Mouse (Mus musculus) embryonic fibroblast, embryonic 13.5 days (primary cell): ENCODE measurements at regions not wholly inside any gene's neighbourhood (a gene's known extent, or its start where the extent isn't known, plus 50 kb on each side); places are given as distances from the start of the nearest gene placed in this dataset.

Experiments used
- H3K27ac ChIP-seq: 2 replicates; pipeline ENCODE4 v1.5.1; 2012; ENCODE audit warnings: low read length, control low read depth, inconsistent platforms; ENCODE audit not compliant: insufficient read depth
- H3K4me1 ChIP-seq: 2 replicates; pipeline ENCODE4 v1.6.1; 2011; ENCODE audit warnings: low read length; ENCODE audit not compliant: control insufficient read depth, insufficient read depth
- H3K4me3 ChIP-seq: 2 replicates; pipeline ENCODE4 v1.5.1; 2011; ENCODE audit warnings: mild to moderate bottlenecking, control low read depth, low read length; ENCODE audit not compliant: insufficient read depth
- CTCF ChIP-seq: IDR thresholded peaks from 2 replicates; pipeline ENCODE4 v1.5.1; 2011; ENCODE audit warnings: mild to moderate bottlenecking, control low read depth, low read length, moderate library complexity, borderline replicate concordance; ENCODE audit not compliant: insufficient read depth
- POLR2A ChIP-seq: IDR thresholded peaks from 2 replicates; pipeline ENCODE4 v1.6.1; 2011; ENCODE audit warnings: low read depth, mild to moderate bottlenecking, control low read depth, low read length, moderate library complexity

DNA sequence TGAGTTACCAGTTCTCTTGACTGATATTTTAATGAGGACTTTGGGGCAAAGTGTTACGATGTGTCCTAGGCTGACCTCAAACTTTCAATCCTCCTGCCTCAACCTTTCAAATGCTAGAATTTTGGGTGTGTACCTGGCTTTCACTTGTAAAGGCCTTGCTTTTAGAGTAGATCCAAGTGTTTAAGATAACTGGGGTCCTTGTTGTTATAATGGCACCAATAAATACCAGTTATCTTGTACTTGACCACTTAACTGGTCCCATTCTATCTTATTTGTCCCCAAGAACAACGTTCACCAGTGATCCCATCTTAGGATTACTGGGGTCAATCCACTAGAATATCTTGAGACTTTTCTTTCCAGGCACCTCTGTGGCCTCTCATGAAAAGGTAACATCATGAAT, 77.6 kb upstream of the Foxc1 start:
- Histone ChIP-seq H3K4me1 (no peaks in the 10 kb centered on the region), H3K4me3 (no peak overlapping the region), H3K27ac (no peak overlapping the region)
- TF ChIP-seq CTCF (no peak), POLR2A (no peak)

DNA sequence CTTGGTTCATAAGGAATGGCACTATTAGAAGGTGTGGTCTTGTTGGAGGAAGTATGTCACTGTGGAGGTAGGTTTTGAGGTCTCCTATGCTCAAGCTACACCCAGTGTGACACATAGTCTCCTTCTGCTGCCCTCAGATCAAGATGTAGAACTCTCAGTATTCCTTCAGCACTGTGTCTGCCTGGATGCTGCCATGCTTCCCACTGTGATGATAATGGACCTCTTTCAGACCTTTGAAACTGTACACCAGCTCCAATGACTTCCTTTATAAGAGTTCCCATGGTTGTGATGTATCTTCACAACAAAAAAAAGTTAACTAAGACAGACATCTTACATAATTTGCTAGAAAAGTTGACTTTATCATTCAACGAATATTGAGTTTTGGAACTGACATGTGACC, 60.2 kb upstream of the Foxc1 start:
- Histone ChIP-seq H3K4me3 (no peak overlapping the region), H3K27ac (no peak overlapping the region), H3K4me1 (no peaks in the 10 kb centered on the region)
- TF ChIP-seq POLR2A (no peak), CTCF (no peak)
